Mouse (Mus musculus) kidney, adult 11 months (tissue): ENCODE results near the gene Vangl1.

ENCODE experiments used
- DNase-seq: peaks from one replicate; pipeline ENCODE4 v3.0.0; 2022

Vangl1 gene

GRCm38 (mm10) chr3:102140606-102141005 lies 63.9 kb downstream of the Vangl1 start:
- no peak for DNase-seq

- DNase-seq, result no peak
Observed at GRCm38 (mm10) chr3:102138899-102139298, 65.6 kb downstream of the Vangl1 start.

GRCm38 (mm10) chr3:102137158-102137557 lies 67.3 kb downstream of the Vangl1 start:
- no peak for DNase-seq

- DNase-seq, result peak; percentile 3
Observed at GRCm38 (mm10) chr3:102135389-102136113, 68.9 kb downstream of the Vangl1 start.

- no peak for DNase-seq
Observed at GRCm38 (mm10) chr3:102131627-102132324, 72.7 kb downstream of the Vangl1 start.

GRCm38 (mm10) chr3:102130478-102130877 lies 74.0 kb downstream of the Vangl1 start:
- no peak for DNase-seq

GRCm38 (mm10) chr3:102128242-102128641 lies 76.3 kb downstream of the Vangl1 start:
- no peak for DNase-seq

GRCm38 (mm10) chr3:102127114-102127513 lies 77.4 kb downstream of the Vangl1 start:
- DNase-seq, result no peak

GRCm38 (mm10) chr3:102125546-102125945 lies 78.9 kb downstream of the Vangl1 start:
- no peak for DNase-seq

GRCm38 (mm10) chr3:102123654-102124053 lies 80.8 kb downstream of the Vangl1 start:
- no peak for DNase-seq

GRCm38 (mm10) chr3:102122046-102122445 lies 82.4 kb downstream of the Vangl1 start:
- no peak for DNase-seq

- DNase-seq, result no peak
Observed at GRCm38 (mm10) chr3:102120947-102121346, 83.5 kb downstream of the Vangl1 start.

- DNase-seq, result no peak
Observed at GRCm38 (mm10) chr3:102111979-102112599, 92.4 kb downstream of the Vangl1 start.

- DNase-seq, result peak; percentile 22
Observed at GRCm38 (mm10) chr3:102108201-102108600, 96.3 kb downstream of the Vangl1 start.

GRCm38 (mm10) chr3:102103811-102104565 lies 100.5 kb downstream of the Vangl1 start:
- no peak for DNase-seq
